Mouse (Mus musculus) hindbrain, embryonic 13.5 days (tissue): ENCODE measurements at regions not wholly inside any gene's neighbourhood (a gene's known extent, or its start where the extent isn't known, plus 50 kb on each side); places are given as distances from the start of the nearest gene placed in this dataset.

ENCODE experiments used
- ATAC-seq: fragments of 200-750 bp; cut with Nextera tagmentation; 2 replicates; pipeline ENCODE4 v1.8.0; 2017; ENCODE audit warnings: moderate TSS enrichment; ENCODE audit not compliant: low FRiP score
- H3K27ac ChIP-seq: fragments of 300-500 bp; sonication (generic); 2 replicates; pipeline ENCODE4 v1.5.1; 2015; ENCODE audit warnings: inconsistent platforms, mild to moderate bottlenecking, moderate library complexity
- H3K27me3 ChIP-seq: fragments of 300-500 bp; sonication (generic); 2 replicates; pipeline ENCODE4 v1.6.1; 2015; ENCODE audit warnings: mild to moderate bottlenecking, inconsistent platforms
- H3K36me3 ChIP-seq: fragments of 300-500 bp; sonication (generic); 2 replicates; pipeline ENCODE4 v1.6.1; 2015; ENCODE audit warnings: mild to moderate bottlenecking, inconsistent platforms
- H3K4me1 ChIP-seq: fragments of 300-500 bp; sonication (generic); replicated peaks from 2 replicates; pipeline ENCODE4 v1.6.1; 2015; ENCODE audit warnings: inconsistent platforms
- H3K4me2 ChIP-seq: fragments of 300-500 bp; sonication (generic); 2 replicates; pipeline ENCODE4 v1.6.1; 2015; ENCODE audit warnings: inconsistent platforms, mild to moderate bottlenecking, moderate library complexity
- H3K4me3 ChIP-seq: fragments of 300-500 bp; sonication (generic); 2 replicates; pipeline ENCODE4 v1.5.1; 2015; ENCODE audit warnings: mild to moderate bottlenecking, inconsistent platforms
- H3K9ac ChIP-seq: fragments of 300-500 bp; sonication (generic); 2 replicates; pipeline ENCODE4 v1.6.1; 2015; ENCODE audit warnings: mild to moderate bottlenecking, inconsistent platforms
- H3K9me3 ChIP-seq: fragments of 300-500 bp; sonication (generic); 2 replicates; pipeline ENCODE4 v1.6.1; 2016; ENCODE audit warnings: inconsistent platforms
- WGBS: fragments of 180-500 bp; shearing (Covaris S2); methylation state at CpG from one replicate; pipeline ENCODE4 v1.1.7; 2015; 5-methylcytosine and 5-hydroxymethylcytosine counted together

- ATAC-seq: no peak
- no peaks in the 10 kb centered on the region for H3K27me3 ChIP-seq
Measured at GRCm38 (mm10) chr13:101373581-101374189, 394.3 kb downstream of the Pik3r1 start.

GRCm38 (mm10) chr13:101371906-101372305, 396.1 kb downstream of the Pik3r1 start:
- Histone ChIP-seq H3K36me3 (no peaks in the 10 kb centered on the region), H3K9ac (no peak overlapping the region), H3K4me3 (no peak overlapping the region), H3K9me3 (no peaks in the 10 kb centered on the region), H3K4me2 (no peak overlapping the region), H3K27ac (no peak overlapping the region), H3K4me1 (no peaks in the 10 kb centered on the region), H3K27me3 (no peaks in the 10 kb centered on the region)
- 89% methylated on average over 1 of the region's 1 CpGs for WGBS
- no peak for ATAC-seq

More at GRCm38 (mm10) chr13:101373581-101374189, 394.3 kb downstream of the Pik3r1 start:
- Histone ChIP-seq H3K4me1 (no peaks in the 10 kb centered on the region), H3K36me3 (no peaks in the 10 kb centered on the region), H3K4me3 (no peak overlapping the region), H3K27ac (no peak overlapping the region), H3K9me3 (no peaks in the 10 kb centered on the region), H3K9ac (no peak overlapping the region), H3K4me2 (no peak overlapping the region)
- 92% methylated on average over 5 of the region's 5 CpGs for WGBS

DNA sequence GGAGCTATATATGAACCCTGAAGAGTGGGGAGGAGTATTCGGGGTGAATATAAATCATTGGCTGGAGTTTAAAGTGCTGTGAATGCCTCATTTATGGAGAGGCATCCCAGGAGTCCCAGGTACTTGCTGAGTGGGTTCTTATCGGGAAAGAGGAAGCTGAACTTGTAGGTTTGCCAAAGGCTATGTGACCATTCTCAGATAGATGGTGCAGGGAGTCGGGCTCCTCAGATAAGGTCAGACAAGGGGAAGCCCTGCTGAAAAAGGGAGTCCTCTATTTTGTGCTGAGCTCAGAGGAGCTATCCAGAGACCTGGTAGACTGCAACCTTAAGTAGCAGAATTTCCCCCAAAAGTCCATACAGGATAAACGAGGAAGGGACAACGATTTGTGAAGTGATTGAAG, 399.8 kb downstream of the Pik3r1 start:
- H3K36me3 ChIP-seq: no peaks in the 10 kb centered on the region
- H3K9ac ChIP-seq: no peak overlapping the region
- WGBS: 80% methylated on average over 5 of the region's 5 CpGs
- no peak overlapping the region for H3K4me2 ChIP-seq
- no peak overlapping the region for H3K4me3 ChIP-seq
- no peak overlapping the region for H3K27ac ChIP-seq
- H3K4me1 ChIP-seq: no peaks in the 10 kb centered on the region
- H3K27me3 ChIP-seq: no peaks in the 10 kb centered on the region
- H3K9me3 ChIP-seq: no peaks in the 10 kb centered on the region
- ATAC-seq: no peak

- no peaks in the 10 kb centered on the region for H3K36me3 ChIP-seq
- H3K4me3 ChIP-seq: no peak overlapping the region
- WGBS: 88% methylated on average over 3 of the region's 3 CpGs
- ATAC-seq: no peak
- H3K4me1 ChIP-seq: 0 out of 2 replicates have a peak, but pooled peaks cover 3% of the 10 kb centered on the region
- H3K9me3 ChIP-seq: no peaks in the 10 kb centered on the region
- no peak overlapping the region for H3K4me2 ChIP-seq
- H3K27ac ChIP-seq: no peak overlapping the region
- no peaks in the 10 kb centered on the region for H3K27me3 ChIP-seq
- no peak overlapping the region for H3K9ac ChIP-seq
Measured at GRCm38 (mm10) chr13:101355363-101355762, 412.7 kb downstream of the Pik3r1 start.

DNA sequence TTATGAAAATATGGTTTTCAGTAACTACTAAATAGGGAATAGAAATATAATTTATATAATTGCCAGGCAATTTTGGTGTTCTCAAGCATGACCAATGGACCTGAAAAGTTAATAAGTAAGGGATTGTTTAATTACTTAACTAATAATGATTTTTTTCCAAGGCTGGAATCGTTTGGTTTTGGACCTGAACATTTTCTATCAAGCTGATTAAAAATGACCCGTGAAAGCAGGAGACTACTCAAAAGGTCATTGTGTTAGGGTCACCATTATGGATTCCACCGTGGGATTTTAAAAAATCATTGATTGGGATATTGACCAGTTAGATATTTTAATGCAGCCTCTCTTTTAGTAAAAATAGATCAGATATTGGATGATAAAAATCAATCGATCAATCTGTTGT, 416.9 kb downstream of the Pik3r1 start:
- Histone ChIP-seq H3K27ac (no peak overlapping the region), H3K9ac (no peak overlapping the region), H3K4me2 (no peak overlapping the region), H3K27me3 (no peaks in the 10 kb centered on the region), H3K9me3 (no peaks in the 10 kb centered on the region), H3K36me3 (no peaks in the 10 kb centered on the region), H3K4me3 (no peak overlapping the region), H3K4me1 (no peaks in the 10 kb centered on the region)
- no peak for ATAC-seq
- 87% methylated on average over 4 of the region's 4 CpGs for WGBS

- H3K4me2 ChIP-seq: no peak overlapping the region
- no peak for ATAC-seq
- H3K27ac ChIP-seq: no peak overlapping the region
- H3K4me3 ChIP-seq: no peak overlapping the region
- no peak overlapping the region for H3K9ac ChIP-seq
- 97% methylated on average over 2 of the region's 2 CpGs for WGBS
- no peaks in the 10 kb centered on the region for H3K9me3 ChIP-seq
- H3K27me3 ChIP-seq: no peaks in the 10 kb centered on the region
- no peaks in the 10 kb centered on the region for H3K36me3 ChIP-seq
- H3K4me1 ChIP-seq: no peaks in the 10 kb centered on the region
Measured at GRCm38 (mm10) chr13:101349354-101349753, 418.7 kb downstream of the Pik3r1 start.

- H3K4me1 ChIP-seq: no peaks in the 10 kb centered on the region
- 91% methylated on average over 3 of the region's 3 CpGs for WGBS
- ATAC-seq: no peak
Measured at GRCm38 (mm10) chr13:101338280-101338872, 429.6 kb downstream of the Pik3r1 start.

DNA sequence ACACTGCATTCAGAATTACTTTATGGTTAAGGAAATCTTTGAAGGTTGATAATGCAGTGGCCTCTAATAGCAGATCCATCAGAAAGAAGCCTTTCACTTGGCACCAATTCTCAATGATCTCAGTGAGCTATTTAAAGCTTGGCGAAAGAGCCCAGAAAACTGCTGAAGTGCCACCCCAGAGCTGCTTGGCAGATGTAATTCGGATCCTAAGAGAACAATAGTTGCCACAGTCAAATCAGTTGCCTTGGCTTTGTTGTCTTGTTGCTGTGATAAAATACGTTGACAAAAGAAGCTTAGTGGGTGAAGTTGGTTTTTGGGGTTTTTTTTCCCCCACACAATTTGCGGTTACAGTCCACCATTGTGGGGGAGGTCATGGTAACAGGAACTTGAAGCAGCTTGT, 449.4 kb downstream of the Pik3r1 start:
- Histone ChIP-seq H3K4me2 (no peak overlapping the region), H3K27ac (no peak overlapping the region), H3K9ac (no peak overlapping the region), H3K4me3 (no peak overlapping the region), H3K9me3 (no peaks in the 10 kb centered on the region), H3K27me3 (no peaks in the 10 kb centered on the region), H3K36me3 (no peaks in the 10 kb centered on the region), H3K4me1 (no peaks in the 10 kb centered on the region)
- no peak for ATAC-seq
- 59% methylated on average over 4 of the region's 4 CpGs for WGBS

More at GRCm38 (mm10) chr13:101338280-101338872, 429.6 kb downstream of the Pik3r1 start:
- H3K9me3 ChIP-seq: no peaks in the 10 kb centered on the region
- no peak overlapping the region for H3K27ac ChIP-seq
- no peak overlapping the region for H3K4me2 ChIP-seq
- H3K9ac ChIP-seq: no peak overlapping the region
- H3K36me3 ChIP-seq: no peaks in the 10 kb centered on the region
- no peak overlapping the region for H3K4me3 ChIP-seq
- H3K27me3 ChIP-seq: no peaks in the 10 kb centered on the region

- Histone ChIP-seq H3K9me3 (no peaks in the 10 kb centered on the region), H3K27ac (no peak overlapping the region), H3K9ac (no peak overlapping the region), H3K4me3 (no peak overlapping the region), H3K36me3 (no peaks in the 10 kb centered on the region), H3K27me3 (no peaks in the 10 kb centered on the region), H3K4me1 (no peaks in the 10 kb centered on the region), H3K4me2 (no peak overlapping the region)
- ATAC-seq: no peak
- 78% methylated on average over 4 of the region's 4 CpGs for WGBS
Measured at GRCm38 (mm10) chr13:101316336-101316735, 451.7 kb downstream of the Pik3r1 start.

DNA sequence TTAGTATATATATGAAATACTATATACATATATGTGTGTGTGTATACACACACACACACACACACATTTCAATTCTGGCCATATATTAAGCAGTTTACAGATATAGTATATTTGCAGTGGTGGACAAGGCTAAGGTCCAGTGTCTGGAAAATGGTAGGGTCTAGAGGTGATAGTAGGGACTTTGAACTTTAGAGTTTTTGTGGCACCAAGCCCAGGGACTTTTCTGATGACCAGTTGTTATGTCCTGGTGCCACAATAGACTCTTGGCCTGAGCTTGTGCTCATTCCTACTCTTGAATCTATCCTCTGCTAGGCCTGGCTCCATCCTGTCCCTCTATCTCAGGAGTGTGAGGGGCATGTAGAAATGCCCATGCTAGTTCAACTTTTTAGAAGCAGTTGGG, 454.0 kb downstream of the Pik3r1 start:
- no peak for ATAC-seq
- H3K9me3 ChIP-seq: no peaks in the 10 kb centered on the region

DNA sequence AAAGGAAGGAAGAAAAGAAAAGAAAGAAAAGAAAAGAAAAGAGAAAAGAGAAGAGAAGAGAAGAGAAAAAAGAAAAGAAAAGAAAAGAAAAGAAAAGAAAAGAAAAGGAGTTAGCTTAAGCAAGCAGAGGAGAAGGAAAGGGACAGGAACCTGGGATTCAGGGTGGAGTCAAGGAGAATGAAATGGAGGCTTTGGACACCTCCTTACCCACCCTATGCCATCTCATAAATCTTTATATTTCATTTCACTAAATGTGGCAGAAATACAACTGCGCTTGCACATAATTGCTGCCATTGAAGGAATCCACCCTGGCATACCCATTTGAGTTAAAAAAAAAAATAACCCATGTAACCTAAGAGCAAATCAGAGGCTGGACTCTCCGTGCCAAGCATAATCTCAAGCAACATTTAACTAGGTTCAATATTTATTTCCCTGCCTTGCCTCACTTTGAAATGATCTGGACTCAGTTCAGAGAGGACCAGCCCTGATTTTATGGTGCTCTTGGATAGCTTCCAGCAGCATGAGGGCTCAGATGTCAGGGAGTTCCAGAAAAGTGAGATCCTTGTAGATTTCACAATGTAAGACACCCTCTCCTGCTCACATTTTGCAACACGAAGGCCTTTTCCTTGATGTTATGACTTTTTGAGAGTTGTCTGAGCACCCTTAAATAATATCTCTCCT, 456.2 kb downstream of the Pik3r1 start:
- 80% methylated on average over 3 of the region's 3 CpGs for WGBS
- H3K4me1 ChIP-seq: no peaks in the 10 kb centered on the region
- no peak overlapping the region for H3K27ac ChIP-seq
- no peaks in the 10 kb centered on the region for H3K9me3 ChIP-seq
- H3K27me3 ChIP-seq: no peaks in the 10 kb centered on the region
- no peak overlapping the region for H3K4me3 ChIP-seq
- no peak overlapping the region for H3K9ac ChIP-seq
- ATAC-seq: no peak
- no peaks in the 10 kb centered on the region for H3K36me3 ChIP-seq
- no peak overlapping the region for H3K4me2 ChIP-seq

More for the DNA sequence above, 454.0 kb downstream of the Pik3r1 start:
- H3K4me2 ChIP-seq: no peak overlapping the region
- H3K4me3 ChIP-seq: no peak overlapping the region
- H3K4me1 ChIP-seq: no peaks in the 10 kb centered on the region
- no peak overlapping the region for H3K9ac ChIP-seq
- no peaks in the 10 kb centered on the region for H3K36me3 ChIP-seq
- H3K27ac ChIP-seq: no peak overlapping the region
- H3K27me3 ChIP-seq: no peaks in the 10 kb centered on the region

GRCm38 (mm10) chr13:101308724-101309123, 459.3 kb downstream of the Pik3r1 start:
- WGBS: 93% methylated on average over 5 of the region's 5 CpGs
- Histone ChIP-seq H3K27me3 (no peaks in the 10 kb centered on the region), H3K4me3 (no peak overlapping the region), H3K27ac (no peak overlapping the region), H3K9me3 (no peaks in the 10 kb centered on the region), H3K4me2 (no peak overlapping the region), H3K36me3 (no peaks in the 10 kb centered on the region), H3K4me1 (0 out of 2 replicates have a peak, but pooled peaks cover 6% of the 10 kb centered on the region), H3K9ac (no peak overlapping the region)
- ATAC-seq: no peak
